Mouse (Mus musculus): ENCODE data around the gene Tex2.

The Tex2 gene

DNA sequence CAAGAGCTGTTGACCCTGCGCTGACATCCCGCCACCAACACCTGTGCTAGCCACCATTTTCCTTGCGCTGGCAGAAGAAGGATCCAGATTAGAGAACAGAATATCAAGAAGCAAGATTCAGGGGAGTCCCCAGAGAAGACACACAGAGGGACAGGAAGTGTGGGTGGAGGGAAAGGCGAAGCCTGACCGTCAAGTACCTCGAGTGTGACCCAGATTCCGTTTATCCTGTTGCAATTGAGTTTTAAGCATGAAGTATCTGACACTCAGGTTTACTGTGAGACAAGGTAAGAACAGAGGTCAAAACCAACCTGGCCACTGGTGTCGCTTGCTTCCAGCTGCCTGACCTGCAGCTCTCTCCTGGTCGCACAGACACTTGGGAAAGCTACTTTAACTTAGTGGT lies 68.3 kb downstream of the Tex2 start:
- ChIA-PET POLR2A (interaction anchor here in 3 of 4 experiments (0.7 to 22.7 kb wide), 13 partner anchors 8 to 99 kb away, joined by 3 to 363 read pairs (median 6); no protein-coding TSS in a partner anchor), CTCF (interaction anchor here in 2 of 4 experiments (0.6 to 1.2 kb wide), 3 partner anchors 22 to 198 kb away, joined by 4 read pairs; no protein-coding TSS in a partner anchor)

DNA sequence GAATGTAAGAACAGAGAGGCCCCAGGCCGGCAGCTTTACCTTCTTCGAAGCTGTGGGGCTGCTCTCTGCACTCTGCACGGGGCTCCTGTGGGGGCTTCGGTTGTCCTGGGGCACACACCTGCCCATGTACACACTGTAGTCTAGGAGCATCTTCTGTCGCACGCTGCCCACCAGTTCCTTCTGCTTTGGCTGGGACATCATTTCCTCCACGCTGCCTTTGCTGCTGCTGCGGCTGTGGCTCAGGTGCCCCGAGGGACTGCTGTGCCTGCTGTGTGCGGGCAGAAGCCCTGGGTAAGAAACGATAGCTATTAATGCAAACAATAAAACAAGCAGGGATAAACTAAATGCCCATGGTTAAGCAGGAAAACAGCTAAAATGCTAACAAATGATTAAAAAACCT lies 69.1 kb downstream of the Tex2 start:
- CTCF ChIA-PET, result interaction anchor here in 2 of 4 experiments (0.7 to 1.2 kb wide), 4 partner anchors 12 to 198 kb away, joined by 3 to 4 read pairs (median 4); no protein-coding TSS in a partner anchor
- POLR2A ChIA-PET, result interaction anchor here in 3 of 4 experiments (0.6 to 22.7 kb wide), 13 partner anchors 9 to 69 kb away, joined by 3 to 363 read pairs (median 5); partner anchors contain the start of gene Tex2 (in 1 of the 3)

DNA sequence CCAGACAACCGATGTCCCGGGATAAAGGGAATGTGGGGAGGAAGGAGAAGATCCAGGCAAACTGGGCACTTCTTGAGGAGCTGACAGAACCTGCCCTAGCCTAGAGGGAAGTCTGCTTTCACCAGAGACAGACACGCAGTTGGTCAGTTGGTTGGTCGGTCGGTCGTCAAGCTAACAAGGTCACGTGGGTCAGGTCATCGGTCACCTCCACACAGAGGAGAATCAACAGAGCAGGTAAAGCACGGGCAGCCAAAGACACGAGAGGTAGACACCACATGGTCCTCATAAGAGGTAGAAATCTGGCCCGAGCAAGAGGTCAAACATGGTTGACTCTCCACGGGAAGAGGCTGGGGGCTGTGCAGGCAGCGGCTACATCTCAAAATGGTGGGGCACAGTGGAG lies 70.2 kb downstream of the Tex2 start:
- POLR2A ChIA-PET, result interaction anchor here in 3 of 4 experiments (0.7 to 22.7 kb wide), 9 partner anchors 12 to 70 kb away, joined by 4 to 363 read pairs (median 5); partner anchors contain the start of gene Tex2 (in 1 of the 3)

GRCm38 (mm10) chr11:106542385-106542784 lies 70.8 kb downstream of the Tex2 start:
- CTCF ChIA-PET, result no interaction called here
- POLR2A ChIA-PET, result interaction anchor here in 3 of 4 experiments (1.4 to 22.7 kb wide), 5 partner anchors 14 to 71 kb away, joined by 4 to 363 read pairs (median 5); partner anchors contain the start of gene Tex2 (in 1 of the 3)

More for the DNA sequence above, 70.2 kb downstream of the Tex2 start:
- CTCF ChIA-PET, result interaction anchor here in 1 of 4 experiments (1.0 kb wide), 1 partner anchor 14 kb away, joined by 3 read pairs; no protein-coding TSS in a partner anchor

- CTCF ChIA-PET, result interaction anchor here in 2 of 4 experiments (0.6 to 0.9 kb wide), 2 partner anchors 87 to 863 kb away, joined by 3 read pairs; no protein-coding TSS in a partner anchor
- POLR2A ChIA-PET, result interaction anchor here in 2 of 4 experiments (1.0 to 22.7 kb wide), 7 partner anchors 12 to 74 kb away, joined by 3 to 363 read pairs (median 8); no protein-coding TSS in a partner anchor
These were observed 72.5 kb downstream of the Tex2 start for GRCm38 (mm10) chr11:106540506-106541268.

DNA sequence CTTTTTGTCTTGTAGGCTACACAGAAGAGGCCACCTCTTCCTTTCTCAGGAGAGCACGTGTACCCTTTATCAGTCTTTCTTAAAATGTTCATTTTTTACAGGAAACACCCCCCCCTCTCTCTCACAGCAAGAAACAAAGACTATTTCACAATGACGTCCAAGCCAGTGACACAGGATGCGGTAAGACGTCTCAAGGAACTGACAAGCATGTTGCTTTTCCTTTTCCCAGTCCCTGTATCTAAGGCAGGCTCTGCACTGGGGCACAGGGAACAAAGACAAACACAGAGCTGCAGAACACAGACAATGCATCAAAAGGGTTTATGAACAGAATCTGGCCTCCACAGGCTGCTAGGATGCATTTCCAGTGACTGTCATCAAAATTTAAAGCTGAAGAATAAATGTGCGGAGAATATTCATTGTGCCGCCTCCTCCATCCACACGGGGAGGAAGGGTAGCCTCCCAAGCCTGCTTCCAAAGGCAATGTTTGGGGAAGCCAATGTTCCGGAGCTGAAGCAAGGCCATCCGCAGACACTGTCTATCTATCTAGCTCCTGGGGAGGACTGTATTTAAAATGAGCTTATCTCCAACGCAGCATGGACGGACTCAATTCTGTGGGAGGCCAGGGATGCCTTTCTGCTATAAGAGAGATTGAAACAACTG lies 76.8 kb downstream of the Tex2 start:
- ChIA-PET CTCF (no interaction called here), POLR2A (interaction anchor here in 2 of 4 experiments (0.5 to 4.8 kb wide), 9 partner anchors 9 to 36 kb away, joined by 3 to 24 read pairs (median 5); no protein-coding TSS in a partner anchor)

DNA sequence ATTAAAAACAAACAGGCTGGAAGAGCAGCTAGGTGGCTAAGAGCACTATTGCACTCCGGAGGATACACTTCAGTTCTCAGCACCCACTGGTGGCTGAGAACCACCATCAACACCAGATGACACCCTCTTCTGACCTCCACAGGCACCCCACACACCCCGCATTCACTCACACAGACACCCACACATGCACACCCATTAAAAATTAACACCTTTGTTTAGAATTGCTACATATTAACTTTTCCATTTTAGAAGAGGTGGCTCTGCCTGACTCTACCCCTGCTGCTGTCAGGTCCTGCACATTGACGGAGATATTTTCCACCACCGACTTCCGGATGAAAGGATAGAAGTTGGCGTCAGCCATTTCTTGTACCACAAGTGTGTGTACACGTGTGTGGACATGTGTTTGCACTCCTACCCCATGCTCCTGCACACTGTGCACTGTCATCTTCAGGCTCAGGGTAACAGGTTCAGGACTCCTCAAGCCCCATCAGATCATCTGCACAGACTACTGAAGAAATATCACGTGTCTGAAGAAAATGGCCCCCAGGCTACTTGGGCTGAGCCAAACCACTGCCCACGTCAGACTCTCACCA lies 77.5 kb downstream of the Tex2 start:
- POLR2A ChIA-PET, result interaction anchor here in 3 of 4 experiments (0.6 to 4.8 kb wide), 5 partner anchors 9 to 39 kb away, joined by 3 to 24 read pairs (median 5); no protein-coding TSS in a partner anchor
- CTCF ChIA-PET, result no interaction called here

- ChIA-PET POLR2A (interaction anchor here (0.6 to 4.2 kb wide), 5 partner anchors 15 to 80 kb away, joined by 3 to 18 read pairs (median 5); no protein-coding TSS in a partner anchor), CTCF (no interaction called here)
These were observed 80.9 kb downstream of the Tex2 start for GRCm38 (mm10) chr11:106532248-106532790.

- ChIA-PET POLR2A (interaction anchor here in 3 of 4 experiments (0.6 to 3.4 kb wide), 6 partner anchors 16 to 173 kb away, joined by 3 to 14 read pairs (median 7); no protein-coding TSS in a partner anchor), CTCF (interaction anchor here in 2 of 4 experiments (0.8 to 1.7 kb wide), 4 partner anchors 39 to 213 kb away, joined by 3 to 7 read pairs (median 3); no protein-coding TSS in a partner anchor)
These were observed 83.4 kb downstream of the Tex2 start for GRCm38 (mm10) chr11:106529786-106530185.

DNA sequence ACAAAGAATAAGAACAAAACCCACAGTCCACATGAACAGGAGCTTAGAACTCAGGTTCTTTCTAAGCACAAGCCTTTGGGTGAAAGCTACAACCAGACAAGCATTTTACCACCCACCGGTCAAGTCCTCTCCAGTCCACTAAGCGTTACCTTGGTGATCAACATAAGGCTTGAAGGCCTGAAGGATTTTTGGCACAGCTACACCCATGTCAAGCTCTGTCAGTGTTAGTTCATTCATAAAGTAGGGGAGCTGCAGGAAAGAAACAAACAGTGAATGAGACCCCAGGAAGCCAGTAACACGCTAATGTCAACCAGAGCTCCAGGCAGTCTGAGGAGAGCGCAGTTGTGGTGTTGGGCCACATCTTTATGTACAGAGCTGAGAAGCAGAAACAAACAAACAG lies 84.1 kb downstream of the Tex2 start:
- POLR2A ChIA-PET, result interaction anchor here in 3 of 4 experiments (0.8 to 3.4 kb wide), 7 partner anchors 15 to 28 kb away, joined by 3 to 14 read pairs (median 5); no protein-coding TSS in a partner anchor
- CTCF ChIA-PET, result interaction anchor here in 3 of 4 experiments (0.6 to 1.7 kb wide), 5 partner anchors 10 to 214 kb away, joined by 3 to 7 read pairs (median 3); no protein-coding TSS in a partner anchor

- POLR2A ChIA-PET, result interaction anchor here in 3 of 4 experiments (0.6 to 3.0 kb wide), 10 partner anchors 9 to 90 kb away, joined by 3 to 12 read pairs (median 4); no protein-coding TSS in a partner anchor
- CTCF ChIA-PET, result interaction anchor here in 1 of 4 experiments (0.8 kb wide), 1 partner anchor 109 kb away, joined by 3 read pairs; no protein-coding TSS in a partner anchor
These were observed 85.3 kb downstream of the Tex2 start for GRCm38 (mm10) chr11:106527926-106528325.

GRCm38 (mm10) chr11:106527147-106527821 lies 85.9 kb downstream of the Tex2 start:
- CTCF ChIA-PET, result interaction anchor here in 2 of 4 experiments (0.5 to 0.8 kb wide), 2 partner anchors 108 to 442 kb away, joined by 3 to 5 read pairs; no protein-coding TSS in a partner anchor
- POLR2A ChIA-PET, result interaction anchor here in 3 of 4 experiments (1.1 to 3.0 kb wide), 7 partner anchors 9 to 28 kb away, joined by 3 to 9 read pairs (median 5); no protein-coding TSS in a partner anchor

DNA sequence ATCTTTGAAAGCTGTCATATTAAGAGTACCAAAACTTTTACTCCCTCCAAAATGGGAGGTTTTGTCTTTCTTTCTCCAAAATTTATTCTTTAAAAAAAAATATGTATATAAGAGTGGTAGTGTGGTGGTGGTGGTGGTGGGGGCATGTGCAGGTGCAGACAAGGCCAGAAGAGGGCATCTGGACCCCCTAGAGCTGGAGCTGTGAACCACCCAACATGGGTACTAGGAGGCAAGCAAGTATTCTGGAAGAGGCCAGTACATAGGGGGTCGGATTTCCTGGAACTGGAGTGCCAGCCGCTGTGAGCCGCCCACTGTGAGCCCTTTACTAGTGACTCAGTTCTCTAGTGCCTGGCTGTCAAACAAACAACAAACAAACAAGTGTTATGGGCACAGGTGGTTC lies 90.7 kb downstream of the Tex2 start:
- ChIA-PET POLR2A (interaction anchor here (0.6 to 14.1 kb wide), 11 partner anchors 9 to 90 kb away, joined by 3 to 157 read pairs (median 4); partner anchors contain the start of gene Tex2 (in 1 of the 4)), CTCF (interaction anchor here in 2 of 4 experiments (0.6 to 0.9 kb wide), 2 partner anchors 8 to 220 kb away, joined by 3 to 4 read pairs; no protein-coding TSS in a partner anchor)

DNA sequence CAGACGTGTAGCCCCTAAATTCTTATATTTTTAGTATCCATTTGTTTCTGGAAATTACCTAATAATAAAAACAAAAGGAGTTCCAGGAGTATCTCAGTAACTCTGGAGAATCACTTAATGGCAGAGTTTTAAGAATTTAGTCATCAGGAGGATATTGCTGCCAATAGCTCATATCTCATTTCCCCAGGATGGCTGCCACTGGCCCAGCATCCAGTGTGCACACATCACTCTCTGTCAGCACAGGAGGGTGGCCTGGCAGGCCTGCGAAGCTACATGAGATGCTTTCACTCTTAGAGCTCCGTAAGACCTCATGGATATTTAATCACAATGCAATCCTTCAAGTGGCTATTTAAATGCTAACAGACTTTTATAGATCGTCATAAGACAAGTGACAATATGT lies 91.6 kb downstream of the Tex2 start:
- POLR2A ChIA-PET, result interaction anchor here in 3 of 4 experiments (0.6 to 14.1 kb wide), 17 partner anchors 10 to 733 kb away, joined by 3 to 157 read pairs (median 4); partner anchors contain the start of genes Ern1 (in 1 of the 3) and Tex2 (in 1 of the 3)
- CTCF ChIA-PET, result interaction anchor here in 2 of 4 experiments (0.6 to 0.9 kb wide), 3 partner anchors 9 to 557 kb away, joined by 3 to 6 read pairs (median 4); no protein-coding TSS in a partner anchor

- POLR2A ChIA-PET, result interaction anchor here in 3 of 4 experiments (1.0 to 14.1 kb wide), 8 partner anchors 13 to 93 kb away, joined by 3 to 157 read pairs (median 6); partner anchors contain the start of genes Ern1 (in 1 of the 3) and Tex2 (in 1 of the 3)
These were observed 92.8 kb downstream of the Tex2 start for GRCm38 (mm10) chr11:106520404-106520803.

GRCm38 (mm10) chr11:106519519-106519918 lies 93.7 kb downstream of the Tex2 start:
- ChIA-PET CTCF (interaction anchor here in 2 of 4 experiments (0.5 to 1.6 kb wide), 2 partner anchors 16 to 492 kb away, joined by 3 read pairs; no protein-coding TSS in a partner anchor), POLR2A (interaction anchor here in 3 of 4 experiments (1.2 to 14.1 kb wide), 5 partner anchors 12 to 19 kb away, joined by 3 to 157 read pairs (median 12); no protein-coding TSS in a partner anchor)

More at GRCm38 (mm10) chr11:106520404-106520803, 92.8 kb downstream of the Tex2 start:
- CTCF ChIA-PET, result interaction anchor here in 2 of 4 experiments (0.6 to 1.0 kb wide), 2 partner anchors 33 to 222 kb away, joined by 3 to 4 read pairs; no protein-coding TSS in a partner anchor

Data from embryonic stem cell, embryonic (primary cell).